Mouse (Mus musculus): ENCODE measurements around the gene Optn.

Gene Optn

GRCm38 (mm10) chr2:5063299-5064205 is at the start of gene Optn:
Gene Optn, minus strand, starts transcription at chr2:5064051.
- ChIA-PET CTCF (interaction anchor here in 3 of 4 experiments (0.5 to 1.8 kb wide), 11 partner anchors 9 to 651 kb away, joined by 3 to 9 read pairs (median 3); partner anchors contain the start of gene Camk1d (in 1 of the 3)), POLR2A (interaction anchor here (0.6 to 2.6 kb wide), 57 partner anchors 8 to 1054 kb away, joined by 3 to 14 read pairs (median 4); partner anchors contain the start of genes Camk1d (in 2 of the 4), Mcm10 (in 1 of the 4) and Sec61a2 (in 1 of the 4))

- ChIA-PET CTCF (interaction anchor here in 1 of 4 experiments (1.1 kb wide), 1 partner anchor 11 kb away, joined by 3 read pairs; no protein-coding TSS in a partner anchor), POLR2A (interaction anchor here in 2 of 4 experiments (0.7 to 0.9 kb wide), 2 partner anchors 104 to 289 kb away, joined by 3 read pairs; no protein-coding TSS in a partner anchor)
Observed at GRCm38 (mm10) chr2:5112785-5113291, 49.0 kb upstream of the Optn start.

GRCm38 (mm10) chr2:5102891-5103290 is 39.0 kb upstream of the Optn start:
- POLR2A ChIA-PET, result interaction anchor here in 1 of 4 experiments (0.6 to 0.7 kb wide), 2 partner anchors 21 to 68 kb away, joined by 3 to 4 read pairs; no protein-coding TSS in a partner anchor
- CTCF ChIA-PET, result no interaction called here

GRCm38 (mm10) chr2:5101743-5102245 is 37.9 kb upstream of the Optn start:
- ChIA-PET POLR2A (no interaction called here), CTCF (interaction anchor here in 2 of 4 experiments (0.5 to 1.0 kb wide), 3 partner anchors 11 to 1044 kb away, joined by 3 to 8 read pairs (median 4); no protein-coding TSS in a partner anchor)

- POLR2A ChIA-PET, result no interaction called here
- CTCF ChIA-PET, result interaction anchor here in 1 of 4 experiments (1.2 kb wide), 1 partner anchor 9 kb away, joined by 4 read pairs; no protein-coding TSS in a partner anchor
Observed at GRCm38 (mm10) chr2:5099176-5099575, 35.3 kb upstream of the Optn start.

- ChIA-PET CTCF (interaction anchor here in 3 of 4 experiments (0.6 to 0.8 kb wide), 6 partner anchors 18 to 912 kb away, joined by 3 to 6 read pairs (median 3); no protein-coding TSS in a partner anchor), POLR2A (interaction anchor here in 3 of 4 experiments (0.6 to 1.3 kb wide), 11 partner anchors 9 to 420 kb away, joined by 3 to 4 read pairs (median 3); partner anchors contain the start of gene Optn (in 1 of the 3))
Observed at GRCm38 (mm10) chr2:5097786-5098445, 34.1 kb upstream of the Optn start.

GRCm38 (mm10) chr2:5095316-5095715 is 31.5 kb upstream of the Optn start:
- ChIA-PET POLR2A (no interaction called here), CTCF (interaction anchor here in 1 of 4 experiments (0.7 kb wide), 1 partner anchor 372 kb away, joined by 3 read pairs; no protein-coding TSS in a partner anchor)

- CTCF ChIA-PET, result no interaction called here
- POLR2A ChIA-PET, result interaction anchor here in 1 of 4 experiments (0.5 kb wide), 1 partner anchor 13 kb away, joined by 3 read pairs; no protein-coding TSS in a partner anchor
Observed at GRCm38 (mm10) chr2:5094876-5095275, 31.0 kb upstream of the Optn start.

- ChIA-PET CTCF (interaction anchor here (0.5 to 1.7 kb wide), 51 partner anchors 9 to 1667 kb away, joined by 3 to 25 read pairs (median 4); partner anchors contain the start of genes Camk1d (in 1 of the 4), Cdc123 (in 1 of the 4), Nudt5 (in 1 of the 4) and Sec61a2 (in 1 of the 4)), POLR2A (interaction anchor here in 2 of 4 experiments (0.5 to 1.0 kb wide), 6 partner anchors 10 to 767 kb away, joined by 3 to 9 read pairs (median 4); partner anchors contain the start of gene Ccdc3 (in 1 of the 2))
Observed at GRCm38 (mm10) chr2:5090385-5090784, 26.5 kb upstream of the Optn start.

- POLR2A ChIA-PET, result no interaction called here
Observed at GRCm38 (mm10) chr2:5087667-5088066, 23.8 kb upstream of the Optn start.

GRCm38 (mm10) chr2:5083739-5084138 is 19.9 kb upstream of the Optn start:
- ChIA-PET CTCF (no interaction called here), POLR2A (interaction anchor here in 1 of 4 experiments (0.6 kb wide), 1 partner anchor 55 kb away, joined by 3 read pairs; no protein-coding TSS in a partner anchor)

More at GRCm38 (mm10) chr2:5087667-5088066, 23.8 kb upstream of the Optn start:
- CTCF ChIA-PET, result no interaction called here

GRCm38 (mm10) chr2:5080053-5080787 is 16.4 kb upstream of the Optn start:
- CTCF ChIA-PET, result interaction anchor here (0.5 to 1.9 kb wide), 78 partner anchors 10 to 1402 kb away, joined by 3 to 22 read pairs (median 4); partner anchors contain the start of genes Cdc123 (in 3 of the 4), Nudt5 (in 3 of the 4), Camk1d (in 2 of the 4) and Optn (in 2 of the 4)
- POLR2A ChIA-PET, result interaction anchor here (0.6 to 1.5 kb wide), 14 partner anchors 10 to 826 kb away, joined by 3 to 4 read pairs (median 3); partner anchors contain the start of genes Optn (in 1 of the 4) and Phyh (in 1 of the 4)

- ChIA-PET CTCF (interaction anchor here in 3 of 4 experiments (0.9 to 1.5 kb wide), 3 partner anchors 12 to 52 kb away, joined by 3 to 7 read pairs (median 5); no protein-coding TSS in a partner anchor), POLR2A (interaction anchor here (0.6 to 3.2 kb wide), 12 partner anchors 14 to 728 kb away, joined by 3 to 13 read pairs (median 4); partner anchors contain the start of gene Optn (in 3 of the 4))
Observed at GRCm38 (mm10) chr2:5077937-5078336, 14.1 kb upstream of the Optn start.

GRCm38 (mm10) chr2:5077490-5077889 is 13.6 kb upstream of the Optn start:
- CTCF ChIA-PET, result interaction anchor here in 2 of 4 experiments (0.6 to 1.5 kb wide), 3 partner anchors 13 kb away, joined by 3 to 5 read pairs (median 5); no protein-coding TSS in a partner anchor

GRCm38 (mm10) chr2:5075856-5076255 is 12.0 kb upstream of the Optn start:
- POLR2A ChIA-PET, result interaction anchor here in 3 of 4 experiments (0.8 to 1.8 kb wide), 7 partner anchors 12 to 68 kb away, joined by 3 to 12 read pairs (median 4); partner anchors contain the start of genes Optn (in 3 of the 3) and Mcm10 (in 1 of the 3)
- CTCF ChIA-PET, result no interaction called here

More at GRCm38 (mm10) chr2:5077490-5077889, 13.6 kb upstream of the Optn start:
- POLR2A ChIA-PET, result interaction anchor here (0.6 to 3.2 kb wide), 10 partner anchors 13 to 82 kb away, joined by 3 to 13 read pairs (median 4); partner anchors contain the start of gene Optn (in 3 of the 4)

GRCm38 (mm10) chr2:5075432-5075831 is 11.6 kb upstream of the Optn start:
- ChIA-PET CTCF (no interaction called here), POLR2A (interaction anchor here in 3 of 4 experiments (0.9 to 1.8 kb wide), 4 partner anchors 11 to 63 kb away, joined by 3 to 12 read pairs (median 6); partner anchors contain the start of genes Optn (in 3 of the 3) and Mcm10 (in 1 of the 3))

All from embryonic stem cell, embryonic (primary cell).